Mouse (Mus musculus): ENCODE measurements around the gene Kras. TPM values are rescaled to one million over a fixed set of nuclear protein-coding genes. Genes with fewer than 3 reads are reported as not detected.

The Kras gene
- polyA plus RNA-seq, 1 experiment from 2014 or later = 130 TPM

GRCm38 (mm10) chr6:145255952-145256700 lies 6.1 kb upstream of the Kras start:
- whole genome bisulfite sequencing = 85% methylated on average over 13 of the region's 13 CpGs
- no peaks in the 10 kb centered on the region for H3K4me1 ChIP-seq (replicated peaks; ENCODE audit: control insufficient read depth, insufficient read depth, low read length)
- H3K9ac ChIP-seq (replicated peaks; ENCODE audit: low read depth, low read length) = no peak overlapping the region
- no peaks in the 10 kb centered on the region for H3K9me3 ChIP-seq (ENCODE audit: control insufficient read depth, low read length)
- H3K27me3 ChIP-seq (replicated peaks; ENCODE audit: control insufficient read depth, insufficient read depth, low read length) = no peaks in the 10 kb centered on the region
- no peak for ATAC-seq
- H3K4me2 ChIP-seq (ENCODE audit: low read length) = no peak overlapping the region
- H3K27ac ChIP-seq (ENCODE audit: low read length) = no peak overlapping the region
- H3K4me3 ChIP-seq (replicated peaks; ENCODE audit: low read length) = no peak overlapping the region
- no peaks in the 10 kb centered on the region for H3K36me3 ChIP-seq (ENCODE audit: control insufficient read depth, insufficient read depth)

GRCm38 (mm10) chr6:145250820-145251219 lies 781 bp upstream of the Kras start:
- H3K4me1 ChIP-seq (replicated peaks; ENCODE audit: control insufficient read depth, insufficient read depth, low read length) = peaks cover 14% of the 10 kb centered on the region
- peak overlapping the region; percentile 84 for H3K27ac ChIP-seq (ENCODE audit: low read length)
- no peaks in the 10 kb centered on the region for H3K9me3 ChIP-seq (ENCODE audit: control insufficient read depth, low read length)
- ATAC-seq = peak; percentile 23
- peak overlapping the region; percentile 90 for H3K9ac ChIP-seq (replicated peaks; ENCODE audit: low read depth, low read length)
- no peaks in the 10 kb centered on the region for H3K27me3 ChIP-seq (replicated peaks; ENCODE audit: control insufficient read depth, insufficient read depth, low read length)
- 0 out of 2 replicates have a peak, but pooled peaks cover 2% of the 10 kb centered on the region for H3K36me3 ChIP-seq (ENCODE audit: control insufficient read depth, insufficient read depth)
- H3K4me2 ChIP-seq (ENCODE audit: low read length) = peak overlapping the region; percentile 74
- peak overlapping the region; percentile 93 for H3K4me3 ChIP-seq (replicated peaks; ENCODE audit: low read length)
- WGBS = 10% methylated on average over 16 of the region's 16 CpGs

GRCm38 (mm10) chr6:145249291-145250184 lies 501 bp downstream of the Kras start:
- Histone ChIP-seq H3K9ac (replicated peaks; ENCODE audit: low read depth, low read length) (peak overlapping the region; percentile 90), H3K4me2 (ENCODE audit: low read length) (peak overlapping the region; percentile 77), H3K27me3 (replicated peaks; ENCODE audit: control insufficient read depth, insufficient read depth, low read length) (no peaks in the 10 kb centered on the region), H3K27ac (ENCODE audit: low read length) (peak overlapping the region; percentile 84), H3K9me3 (ENCODE audit: control insufficient read depth, low read length) (no peaks in the 10 kb centered on the region), H3K4me3 (replicated peaks; ENCODE audit: low read length) (peak overlapping the region; percentile 93), H3K4me1 (replicated peaks; ENCODE audit: control insufficient read depth, insufficient read depth, low read length) (peaks cover 14% of the 10 kb centered on the region), H3K36me3 (ENCODE audit: control insufficient read depth, insufficient read depth) (0 out of 2 replicates have a peak, but pooled peaks cover 2% of the 10 kb centered on the region)
- under 1% methylated on average over 98 of the region's 124 CpGs for WGBS
- peak; percentile 65 for ATAC-seq

- Histone ChIP-seq H3K27ac (ENCODE audit: low read length) (no peak overlapping the region), H3K27me3 (replicated peaks; ENCODE audit: control insufficient read depth, insufficient read depth, low read length) (no peaks in the 10 kb centered on the region), H3K4me2 (ENCODE audit: low read length) (peak overlapping the region; percentile 41), H3K36me3 (ENCODE audit: control insufficient read depth, insufficient read depth) (peaks cover 2% of the 10 kb centered on the region; the same call in 1 of the 2 replicates), H3K4me3 (replicated peaks; ENCODE audit: low read length) (0 out of 2 replicates have a peak overlapping the region, but pooled peaks have one; percentile 11), H3K4me1 (replicated peaks; ENCODE audit: control insufficient read depth, insufficient read depth, low read length) (peaks cover 14% of the 10 kb centered on the region), H3K9ac (replicated peaks; ENCODE audit: low read depth, low read length) (no peak overlapping the region), H3K9me3 (ENCODE audit: control insufficient read depth, low read length) (no peaks in the 10 kb centered on the region)
- ATAC-seq = no peak
- WGBS = 66% methylated on average over 3 of the region's 3 CpGs
These were observed 2.2 kb downstream of the Kras start for GRCm38 (mm10) chr6:145247886-145248285.

GRCm38 (mm10) chr6:145246841-145247240 lies 3.2 kb downstream of the Kras start:
- Histone ChIP-seq H3K36me3 (ENCODE audit: control insufficient read depth, insufficient read depth) (peaks cover 2% of the 10 kb centered on the region; the same call in 1 of the 2 replicates), H3K4me3 (replicated peaks; ENCODE audit: low read length) (no peak overlapping the region), H3K4me1 (replicated peaks; ENCODE audit: control insufficient read depth, insufficient read depth, low read length) (peaks cover 14% of the 10 kb centered on the region), H3K4me2 (ENCODE audit: low read length) (no peak overlapping the region), H3K9ac (replicated peaks; ENCODE audit: low read depth, low read length) (no peak overlapping the region), H3K27ac (ENCODE audit: low read length) (no peak overlapping the region), H3K27me3 (replicated peaks; ENCODE audit: control insufficient read depth, insufficient read depth, low read length) (no peaks in the 10 kb centered on the region), H3K9me3 (ENCODE audit: control insufficient read depth, low read length) (no peaks in the 10 kb centered on the region)
- no peak for ATAC-seq
- WGBS = 95% methylated on average over 5 of the region's 5 CpGs

- Histone ChIP-seq H3K4me2 (ENCODE audit: low read length) (no peak overlapping the region), H3K36me3 (ENCODE audit: control insufficient read depth, insufficient read depth) (peaks cover 2% of the 10 kb centered on the region; the same call in 1 of the 2 replicates), H3K9me3 (ENCODE audit: control insufficient read depth, low read length) (no peaks in the 10 kb centered on the region), H3K27ac (ENCODE audit: low read length) (no peak overlapping the region), H3K4me3 (replicated peaks; ENCODE audit: low read length) (no peak overlapping the region), H3K27me3 (replicated peaks; ENCODE audit: control insufficient read depth, insufficient read depth, low read length) (no peaks in the 10 kb centered on the region), H3K9ac (replicated peaks; ENCODE audit: low read depth, low read length) (no peak overlapping the region), H3K4me1 (replicated peaks; ENCODE audit: control insufficient read depth, insufficient read depth, low read length) (no peaks in the 10 kb centered on the region)
- ATAC-seq = no peak
- whole genome bisulfite sequencing = 44% methylated on average over 1 of the region's 1 CpGs
These were observed 7.5 kb downstream of the Kras start for GRCm38 (mm10) chr6:145242521-145242920.

GRCm38 (mm10) chr6:145240285-145240684 lies 9.8 kb downstream of the Kras start:
- H3K27me3 ChIP-seq (replicated peaks; ENCODE audit: control insufficient read depth, insufficient read depth, low read length) = no peaks in the 10 kb centered on the region
- ATAC-seq = no peak
- no peak overlapping the region for H3K27ac ChIP-seq (ENCODE audit: low read length)
- no peak overlapping the region for H3K9ac ChIP-seq (replicated peaks; ENCODE audit: low read depth, low read length)
- H3K36me3 ChIP-seq (ENCODE audit: control insufficient read depth, insufficient read depth) = no peaks in the 10 kb centered on the region; the same call in 1 of the 2 replicates
- H3K4me1 ChIP-seq (replicated peaks; ENCODE audit: control insufficient read depth, insufficient read depth, low read length) = no peaks in the 10 kb centered on the region
- no peak overlapping the region for H3K4me3 ChIP-seq (replicated peaks; ENCODE audit: low read length)
- WGBS = 90% methylated on average over 6 of the region's 6 CpGs
- no peak overlapping the region for H3K4me2 ChIP-seq (ENCODE audit: low read length)
- no peaks in the 10 kb centered on the region for H3K9me3 ChIP-seq (ENCODE audit: control insufficient read depth, low read length)

GRCm38 (mm10) chr6:145237148-145237547 lies 12.9 kb downstream of the Kras start:
- Histone ChIP-seq H3K9ac (replicated peaks; ENCODE audit: low read depth, low read length) (no peak overlapping the region), H3K9me3 (ENCODE audit: control insufficient read depth, low read length) (no peaks in the 10 kb centered on the region), H3K4me3 (replicated peaks; ENCODE audit: low read length) (no peak overlapping the region), H3K4me1 (replicated peaks; ENCODE audit: control insufficient read depth, insufficient read depth, low read length) (no peaks in the 10 kb centered on the region), H3K4me2 (ENCODE audit: low read length) (no peak overlapping the region), H3K36me3 (ENCODE audit: control insufficient read depth, insufficient read depth) (no peaks in the 10 kb centered on the region), H3K27me3 (replicated peaks; ENCODE audit: control insufficient read depth, insufficient read depth, low read length) (no peaks in the 10 kb centered on the region), H3K27ac (ENCODE audit: low read length) (no peak overlapping the region)
- ATAC-seq = no peak
- WGBS = 83% methylated on average over 4 of the region's 4 CpGs

- no peaks in the 10 kb centered on the region for H3K9me3 ChIP-seq (ENCODE audit: control insufficient read depth, low read length)
- no peak overlapping the region for H3K9ac ChIP-seq (replicated peaks; ENCODE audit: low read depth, low read length)
- H3K4me3 ChIP-seq (replicated peaks; ENCODE audit: low read length) = no peak overlapping the region
- H3K36me3 ChIP-seq (ENCODE audit: control insufficient read depth, insufficient read depth) = peaks cover 4% of the 10 kb centered on the region; the same call in 1 of the 2 replicates
- no peaks in the 10 kb centered on the region for H3K4me1 ChIP-seq (replicated peaks; ENCODE audit: control insufficient read depth, insufficient read depth, low read length)
- H3K4me2 ChIP-seq (ENCODE audit: low read length) = no peak overlapping the region
- H3K27me3 ChIP-seq (replicated peaks; ENCODE audit: control insufficient read depth, insufficient read depth, low read length) = no peaks in the 10 kb centered on the region
- 85% methylated on average over 6 of the region's 6 CpGs for WGBS
- ATAC-seq = no peak
- no peak overlapping the region for H3K27ac ChIP-seq (ENCODE audit: low read length)
These were observed 14.7 kb downstream of the Kras start for GRCm38 (mm10) chr6:145235367-145235766.

All from forebrain, embryonic 16.5 days (tissue).